Mouse (Mus musculus) ES-Bruce4 (cell line): ENCODE data around the gene Prr15l. TPM values are rescaled to one million over a fixed set of nuclear protein-coding genes. Genes with fewer than 3 reads are reported as not detected.
A peak's percentile ranks its signal among the peaks of the same experiment; 100 is the strongest.

Experiments used
- H3K27ac ChIP-seq: 2 replicates; pipeline ENCODE4 v1.5.1; 2012; ENCODE audit warnings: low read length, inconsistent platforms; ENCODE audit not compliant: insufficient read depth
- H3K27me3 ChIP-seq: 2 replicates; pipeline ENCODE4 v1.6.1; 2012; ENCODE audit warnings: mild to moderate bottlenecking, low read length, inconsistent platforms; ENCODE audit not compliant: control insufficient read depth, poor library complexity, insufficient read depth, severe bottlenecking
- H3K36me3 ChIP-seq: 2 replicates; pipeline ENCODE4 v1.6.1; 2012; ENCODE audit warnings: inconsistent platforms, mild to moderate bottlenecking, low read length, moderate library complexity; ENCODE audit not compliant: control insufficient read depth, poor library complexity, insufficient read depth, severe bottlenecking
- H3K4me1 ChIP-seq: one replicate; pipeline ENCODE4 v1.8.1; 2011; ENCODE audit warnings: low read length; ENCODE audit not compliant: control insufficient read depth, insufficient read depth
- H3K4me3 ChIP-seq: 2 replicates; pipeline ENCODE4 v1.5.1; 2011; ENCODE audit warnings: low read depth, mild to moderate bottlenecking, low read length
- H3K9ac ChIP-seq: 2 replicates; pipeline ENCODE4 v1.6.1; 2012; ENCODE audit warnings: low read depth, mild to moderate bottlenecking, inconsistent platforms; ENCODE audit not compliant: poor library complexity, severe bottlenecking
- H3K9me3 ChIP-seq: replicated peaks from 2 replicates; pipeline ENCODE4 v1.6.1; 2012; ENCODE audit warnings: mild to moderate bottlenecking, low read length, inconsistent platforms; ENCODE audit not compliant: control insufficient read depth, poor library complexity, insufficient read depth, severe bottlenecking
- CTCF ChIP-seq: IDR thresholded peaks from one replicate; pipeline ENCODE4 v1.8.1; 2011; ENCODE audit warnings: low read depth, low read length
- EP300 ChIP-seq: IDR thresholded peaks from 2 replicates; pipeline ENCODE4 v1.6.1; 2011; ENCODE audit warnings: low read depth, low read length; ENCODE audit not compliant: insufficient read depth
- POLR2A ChIP-seq: IDR thresholded peaks from one replicate; pipeline ENCODE4 v1.8.1; 2011; ENCODE audit warnings: low read length; ENCODE audit not compliant: insufficient read depth
- polyA plus RNA-seq: library from polyadenylated mRNA; stranded (reverse); fragments of >200 nt; gene quantifications from 2 replicates; pipeline ENCODE4 v1.2.4, GENCODE M21; 2011; ENCODE audit warnings: low read depth; ENCODE audit not compliant: missing spikeins, insufficient read depth, insufficient read length

The Prr15l gene
- polyA plus RNA-seq, 1 experiment, result 10.9 TPM

DNA sequence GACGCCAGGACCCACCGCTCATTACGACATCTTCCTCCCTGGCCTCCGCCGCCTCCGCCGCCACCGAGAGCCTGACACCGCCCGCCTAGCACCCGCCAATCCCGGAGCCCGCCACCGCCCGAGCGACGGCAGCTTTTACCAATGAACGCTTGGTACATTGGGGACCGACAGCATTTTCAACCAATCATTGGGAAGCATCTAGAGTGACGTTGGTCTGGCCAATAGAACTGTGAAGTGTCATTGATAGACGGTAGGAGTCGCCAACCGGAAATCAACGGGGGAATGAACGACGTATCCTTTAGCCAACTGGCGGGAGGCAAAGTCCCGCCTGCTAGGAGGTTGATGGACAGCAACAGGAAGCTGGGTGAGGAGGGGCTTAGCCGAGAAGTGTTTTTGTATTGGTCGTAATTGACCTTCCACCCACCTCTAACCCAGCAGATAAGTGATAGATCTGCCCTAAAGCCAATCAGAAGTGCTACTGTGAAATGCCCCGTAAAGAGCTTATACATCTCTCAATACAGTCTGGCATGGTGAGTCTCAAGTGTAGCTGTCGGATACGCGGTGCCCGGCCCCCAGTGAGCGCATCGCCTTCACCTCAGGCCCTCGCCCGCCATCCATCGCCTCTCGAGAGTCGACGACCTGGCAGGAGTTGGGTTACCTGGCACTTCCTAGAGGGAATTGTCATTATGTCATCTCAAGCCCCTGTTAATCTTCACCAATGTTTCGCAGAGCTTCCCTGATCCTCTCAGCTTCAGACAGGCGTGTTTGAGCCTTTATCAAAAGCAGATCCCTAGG lies 49.9 kb downstream of the Prr15l start:
- Histone ChIP-seq H3K4me3 (peak overlapping the region; percentile 80), H3K4me1 (no peaks in the 10 kb centered on the region), H3K27ac (peak overlapping the region; percentile 22), H3K9me3 (no peaks in the 10 kb centered on the region), H3K36me3 (no peaks in the 10 kb centered on the region), H3K9ac (peak overlapping the region; percentile 91), H3K27me3 (no peaks in the 10 kb centered on the region)
- TF ChIP-seq CTCF, result no peak
- peak; percentile 22 for TF ChIP-seq POLR2A

DNA sequence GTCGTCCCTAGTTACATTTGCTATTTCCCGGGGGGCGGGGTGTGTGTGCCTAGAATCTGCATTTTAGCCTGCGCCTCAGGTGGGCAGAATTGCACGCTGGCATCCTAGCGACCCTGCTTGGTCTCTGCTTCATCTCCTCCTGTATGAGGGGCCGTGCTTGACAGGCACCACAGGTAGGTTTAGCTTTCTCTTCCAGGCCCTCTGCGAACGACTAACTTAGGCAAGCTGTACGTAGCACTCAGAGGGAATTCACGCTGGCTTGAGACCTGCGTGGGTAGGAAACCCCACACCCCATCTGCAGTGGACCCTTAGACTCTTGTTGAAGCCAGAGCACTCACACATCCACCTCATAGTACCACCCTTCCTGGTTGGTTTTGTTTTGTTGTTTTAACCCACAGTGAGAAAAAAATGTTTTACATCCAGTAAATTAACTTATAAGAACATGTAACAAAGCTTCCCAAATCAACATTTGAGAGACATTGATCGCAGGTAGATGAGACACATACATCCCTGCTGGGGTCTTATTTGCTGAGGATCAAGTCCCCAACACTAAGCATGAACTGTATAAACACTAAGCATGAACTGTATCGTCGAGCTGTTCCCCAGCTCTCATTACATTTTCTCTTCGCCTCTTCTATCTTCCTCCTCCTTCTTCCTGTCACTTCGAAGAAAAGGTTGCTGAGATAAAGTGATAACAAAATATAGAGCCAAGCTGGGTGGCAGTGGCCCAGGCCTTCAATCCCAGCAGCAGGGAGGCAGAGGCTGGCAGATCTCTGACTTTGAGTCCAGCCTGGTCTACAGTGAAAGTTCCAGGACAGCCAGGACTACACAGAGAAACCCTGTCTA lies 50.7 kb downstream of the Prr15l start:
- Histone ChIP-seq H3K36me3 (no peaks in the 10 kb centered on the region), H3K27ac (peak overlapping the region; percentile 66), H3K4me3 (peak overlapping the region; percentile 80), H3K9me3 (no peaks in the 10 kb centered on the region), H3K27me3 (no peaks in the 10 kb centered on the region), H3K9ac (peak overlapping the region; percentile 57), H3K4me1 (no peaks in the 10 kb centered on the region)
- TF ChIP-seq CTCF (no peak), POLR2A (no peak), EP300 (no peak)

- Histone ChIP-seq H3K27ac (peak overlapping the region; percentile 96), H3K9me3 (no peaks in the 10 kb centered on the region), H3K4me3 (no peak overlapping the region), H3K27me3 (no peaks in the 10 kb centered on the region), H3K9ac (peak overlapping the region; percentile 57; the same call in 1 of the 2 replicates), H3K4me1 (no peaks in the 10 kb centered on the region), H3K36me3 (no peaks in the 10 kb centered on the region)
- TF ChIP-seq POLR2A (no peak), CTCF (no peak)
Observed at GRCm38 (mm10) chr11:96979329-96979728, 51.4 kb downstream of the Prr15l start.

- TF ChIP-seq POLR2A (no peak), EP300 (peak; percentile 45; the same call in 1 of the 2 replicates), CTCF (no peak)
Observed at GRCm38 (mm10) chr11:96980021-96980420, 52.1 kb downstream of the Prr15l start.

GRCm38 (mm10) chr11:96981461-96981860 lies 53.6 kb downstream of the Prr15l start:
- peak overlapping the region; percentile 63 for H3K4me3 ChIP-seq
- no peaks in the 10 kb centered on the region for H3K4me1 ChIP-seq
- no peaks in the 10 kb centered on the region for H3K27me3 ChIP-seq
- H3K27ac ChIP-seq, result peak overlapping the region; percentile 1; the same call in 1 of the 2 replicates
- H3K9ac ChIP-seq, result peak overlapping the region; percentile 27
- H3K36me3 ChIP-seq, result no peaks in the 10 kb centered on the region
- no peaks in the 10 kb centered on the region for H3K9me3 ChIP-seq
- TF ChIP-seq EP300 (no peak), POLR2A (no peak), CTCF (no peak)

More at GRCm38 (mm10) chr11:96980021-96980420, 52.1 kb downstream of the Prr15l start:
- Histone ChIP-seq H3K36me3 (no peaks in the 10 kb centered on the region), H3K4me3 (peak overlapping the region; percentile 18; the same call in 1 of the 2 replicates), H3K4me1 (no peaks in the 10 kb centered on the region), H3K9ac (peak overlapping the region; percentile 27), H3K9me3 (no peaks in the 10 kb centered on the region), H3K27me3 (no peaks in the 10 kb centered on the region), H3K27ac (peak overlapping the region; percentile 96)
